Mouse (Mus musculus) frontal cortex, adult (tissue): ENCODE measurements at regions not wholly inside any gene's neighbourhood (a gene's known extent, or its start where the extent isn't known, plus 50 kb on each side); places are given as distances from the start of the nearest gene placed in this dataset.

Experiments used
- ATAC-seq: cut with Nextera tagmentation; 2 replicates; pipeline ENCODE4 v1.9.2; 2017; ENCODE audit warnings: mild to moderate bottlenecking, moderate library complexity, mixed read lengths; ENCODE audit not compliant: low TSS enrichment

DNA sequence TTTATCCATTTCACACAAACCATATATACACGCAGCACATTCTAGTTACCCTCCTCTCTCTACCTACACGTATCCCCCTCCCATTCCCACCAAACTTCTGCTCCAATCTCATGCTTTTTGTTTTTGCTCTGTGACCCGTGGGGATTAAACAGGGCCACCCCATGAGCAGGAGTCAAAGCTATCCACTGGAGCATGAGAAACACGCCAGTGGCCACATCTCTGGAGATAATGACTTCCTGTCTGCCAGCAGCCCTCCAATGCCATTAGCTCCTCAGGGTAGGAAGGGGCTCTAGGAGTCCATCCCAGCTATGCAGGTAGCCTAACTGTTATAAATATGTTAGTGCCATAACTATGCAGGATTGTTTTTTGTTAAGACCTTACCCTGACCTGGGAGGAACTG lies 141.9 kb upstream of the Grb10 start:
- ATAC-seq, result no peak

DNA sequence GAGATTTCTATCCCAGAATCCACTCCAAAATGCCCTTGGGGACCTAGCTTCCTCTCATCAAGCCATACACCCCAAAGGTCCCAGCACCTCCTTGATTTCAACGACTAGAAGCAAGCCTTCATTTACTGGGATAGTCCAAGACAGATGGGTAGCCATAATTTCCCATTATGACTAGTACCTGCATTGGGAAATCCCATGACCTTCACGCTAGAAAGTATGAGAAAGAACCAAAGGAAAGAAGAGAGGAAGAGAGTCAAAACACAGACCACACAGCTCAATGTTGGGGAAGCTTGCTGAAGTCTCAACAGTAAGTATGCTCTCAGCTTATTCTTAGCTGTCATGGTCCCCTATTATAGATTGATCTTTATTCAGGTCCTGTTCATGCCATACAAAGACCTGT lies 133.9 kb upstream of the Grb10 start:
- ATAC-seq, result no peak

DNA sequence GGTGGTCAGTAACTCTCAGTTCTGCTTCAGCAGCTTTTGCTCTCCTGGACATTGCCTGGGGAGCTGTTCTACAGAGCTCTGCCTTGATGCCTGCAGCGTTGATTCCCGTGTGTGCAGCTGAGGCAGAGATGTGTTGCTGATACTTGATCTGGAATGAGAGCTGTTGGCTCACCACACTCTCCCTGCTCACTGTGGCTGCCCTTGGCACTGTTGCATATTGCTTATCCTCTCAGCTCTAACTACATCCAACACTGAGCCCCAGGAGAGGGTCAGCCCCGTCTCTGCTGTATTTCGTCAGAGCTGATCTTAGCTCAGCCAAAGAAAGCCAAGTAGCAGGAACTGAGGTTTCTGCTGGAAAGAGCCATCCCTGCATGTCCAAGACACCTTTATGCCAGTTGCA lies 132.8 kb upstream of the Grb10 start:
- no peak for ATAC-seq

DNA sequence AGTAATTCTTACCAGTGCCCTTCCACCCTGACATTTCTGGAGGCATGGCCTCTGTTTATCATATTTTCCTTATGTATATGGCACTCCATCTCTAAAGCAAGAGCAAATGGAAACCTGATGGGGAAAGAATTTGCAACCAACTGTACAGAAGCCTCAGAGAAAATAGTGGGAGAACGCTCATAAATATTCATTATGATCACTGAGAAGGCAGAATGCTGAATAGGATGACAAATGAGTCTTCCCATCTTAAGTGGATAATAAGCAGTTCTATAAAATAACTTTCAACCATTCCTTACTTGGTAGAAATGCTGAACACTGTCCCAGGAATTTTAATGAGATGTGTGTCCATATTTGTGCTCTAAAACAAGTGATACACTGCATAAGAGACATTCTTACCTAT lies 129.9 kb upstream of the Grb10 start:
- ATAC-seq, result peak; percentile 93
